Mouse (Mus musculus): ENCODE measurements around the gene Ctrl.

DNA sequence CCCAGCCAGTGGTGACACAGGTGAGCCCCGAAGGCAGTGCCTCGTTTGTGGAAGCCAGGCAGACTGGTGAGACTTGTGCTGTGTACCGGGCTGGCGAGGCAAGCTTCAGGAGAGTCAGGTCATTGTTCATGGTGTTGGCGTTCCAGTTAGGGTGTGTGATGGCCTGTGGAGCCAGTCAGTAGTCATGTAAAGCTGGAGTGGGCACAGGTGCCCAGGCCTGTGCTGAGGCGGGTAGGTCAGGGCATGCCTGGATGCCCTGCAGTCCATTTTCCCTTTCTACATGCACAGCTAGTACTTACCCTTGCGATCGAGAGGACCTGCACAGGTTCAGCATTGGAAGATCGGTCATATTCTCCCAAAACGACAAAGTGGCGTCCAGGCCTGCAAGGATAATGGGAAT, 1.1 kb downstream of the Ctrl start:
- TF ChIP-seq POLR2A (IDR thresholded peaks at IDR 0.05; ENCODE audit: low read depth, low read length) (no peak), CTCF (IDR thresholded peaks at IDR 0.05; ENCODE audit: extremely low read depth, insufficient read depth, insufficient read length, insufficient replicate concordance) (no peak)
